Mouse (Mus musculus) megakaryocyte, adult 5-6 weeks (primary cell): ENCODE results near the gene Mical3. TPM values are rescaled to one million over a fixed set of nuclear protein-coding genes. Genes with fewer than 3 reads are reported as not detected.
A peak's percentile ranks its signal among the peaks of the same experiment; 100 is the strongest.

ENCODE experiments used
- ATAC-seq: 2 replicates; pipeline ENCODE4 v1.8.0; 2016; ENCODE audit warnings: mild to moderate bottlenecking, inconsistent platforms; ENCODE audit not compliant: poor library complexity, severe bottlenecking
- total RNA-seq, 2 experiments: library from RNA; stranded (forward) in 1 of 2; stranded (reverse) in 1 of 2; fragments of 153-499, 151-499 nt in 1 of 2; fragments of 221-1000, 200-1000 nt in 1 of 2; gene quantifications; 2 replicates each; pipeline versions ENCODE4 v1.2.3 to v1.2.4; 2015 to 2017

The Mical3 gene
- 4.3 and 7.7 TPM in 2 replicates for total RNA-seq (2015)
- 2.4 TPM in 2 replicates for total RNA-seq (2017)

DNA sequence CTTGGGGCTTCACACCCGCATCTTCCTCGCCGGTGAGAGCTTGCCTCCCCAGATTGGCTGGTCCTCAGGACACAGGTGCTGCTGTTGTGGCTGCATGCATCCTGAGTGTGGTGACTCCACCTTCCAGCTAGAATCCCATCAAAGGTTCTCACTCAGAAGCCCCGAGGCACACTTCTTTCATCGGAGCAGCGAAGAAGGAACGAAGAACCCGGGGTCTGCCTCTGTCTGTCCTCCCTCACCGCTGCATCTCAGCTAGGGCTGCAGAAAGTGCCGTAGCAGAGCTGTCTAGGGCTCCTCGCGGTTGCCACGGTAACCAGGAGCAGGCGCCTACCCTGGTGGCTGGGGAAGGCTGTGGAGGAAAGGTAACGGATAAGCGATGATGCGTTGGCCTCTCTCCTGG lies at the start of gene Mical3:
TSS of gene Mical3 (minus strand) at position 227 of the 400 bp plus-strand sequence.
- 0 out of 2 replicates have a peak, but pooled peaks have one; percentile 23 for ATAC-seq

DNA sequence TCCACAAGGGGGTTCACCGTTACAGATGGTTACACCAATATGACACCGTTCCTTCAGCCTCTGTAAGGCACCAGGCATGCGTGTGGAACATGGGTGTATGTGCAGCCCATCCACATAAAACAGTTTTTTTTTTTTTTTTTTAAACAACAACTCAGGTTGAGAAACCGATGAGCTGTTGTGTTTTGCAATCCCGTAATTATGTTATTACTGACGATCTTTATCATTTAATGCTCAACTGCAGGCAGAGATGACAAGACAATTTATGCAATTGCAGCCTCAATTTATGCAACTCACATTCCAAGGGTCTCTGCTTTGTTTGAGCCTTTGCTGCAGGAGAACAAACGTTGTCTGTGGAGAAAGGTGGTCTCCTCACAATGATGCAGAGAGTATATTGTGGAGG lies 49.0 kb upstream of the Mical3 start:
- ATAC-seq: no peak

DNA sequence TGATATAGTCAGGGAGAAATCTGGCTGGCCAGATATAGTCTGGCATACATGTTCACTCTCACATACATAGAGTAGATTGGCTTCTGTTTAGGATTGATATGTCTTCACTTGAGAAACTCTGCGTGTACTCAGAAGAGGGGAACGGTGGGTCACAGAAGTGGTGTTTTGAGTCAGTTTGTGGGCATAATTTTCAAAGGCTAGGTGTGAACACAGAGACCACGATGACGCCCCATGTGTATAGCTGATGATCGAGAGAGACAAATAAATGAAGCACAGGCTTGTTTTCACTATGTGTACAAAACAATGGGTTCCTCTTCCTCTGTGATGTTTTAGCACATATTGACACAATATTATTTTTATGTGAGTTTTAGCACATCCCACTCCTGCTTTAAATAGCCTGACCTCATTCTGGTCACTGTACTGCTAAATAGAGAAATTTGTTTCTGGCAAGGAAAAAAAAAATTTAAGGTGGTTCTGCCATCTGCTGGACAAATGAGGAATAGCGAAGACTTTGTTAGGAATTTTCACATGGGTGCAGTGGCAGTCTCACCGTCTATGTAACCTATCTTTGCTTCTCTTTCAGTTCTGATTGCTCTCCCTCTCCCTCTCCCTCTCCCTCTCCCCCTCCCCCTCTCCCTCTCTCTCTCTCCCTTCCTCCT lies 48.0 kb upstream of the Mical3 start:
- peak; percentile 48; the same call in 1 of the 2 replicates for ATAC-seq

DNA sequence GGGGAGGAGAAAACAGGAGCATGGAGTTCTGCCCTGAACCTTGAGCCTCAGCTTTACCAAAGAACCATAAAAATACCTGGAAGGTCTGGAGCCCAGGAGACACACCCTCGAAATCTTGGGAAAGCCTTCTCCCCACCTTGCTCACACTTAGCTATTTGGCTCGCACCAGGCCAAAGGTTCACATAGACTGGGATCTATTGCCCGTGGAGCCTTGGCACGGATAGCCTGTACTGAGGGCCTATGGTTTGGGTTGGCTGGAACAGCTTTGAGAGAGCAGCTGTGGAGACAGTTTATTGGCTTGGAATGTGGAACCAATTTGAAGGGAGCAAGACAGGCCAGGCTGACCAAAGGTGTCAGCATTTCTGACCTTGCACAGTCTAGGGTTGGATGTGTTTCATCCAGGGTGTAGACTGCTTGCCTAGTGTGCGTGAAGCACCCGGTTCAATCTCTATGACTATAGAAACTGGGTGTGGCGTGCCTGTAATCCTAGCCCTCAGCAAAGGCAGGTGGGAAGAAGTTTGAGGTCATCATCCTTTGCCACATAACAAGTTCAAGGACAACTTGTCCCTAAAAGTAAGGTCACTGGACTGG lies 46.4 kb upstream of the Mical3 start:
- no peak for ATAC-seq

DNA sequence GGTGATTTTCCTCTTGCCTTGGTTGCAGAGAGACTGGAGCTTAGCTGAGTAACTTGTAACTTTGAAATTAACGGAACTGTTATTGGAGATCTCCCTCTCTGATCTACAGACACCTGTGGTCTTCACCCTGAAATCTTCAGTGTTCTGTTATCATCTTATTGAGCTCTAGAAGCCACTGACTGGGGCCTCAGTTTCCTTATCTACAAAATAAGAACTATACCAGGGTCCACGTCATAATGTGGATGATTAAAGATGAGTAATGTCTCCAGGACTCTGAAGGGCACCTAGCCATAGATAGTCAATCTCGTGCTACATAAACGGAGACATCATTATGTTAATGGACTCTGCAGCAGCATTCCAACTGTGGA lies 45.9 kb upstream of the Mical3 start:
- ATAC-seq: no peak

DNA sequence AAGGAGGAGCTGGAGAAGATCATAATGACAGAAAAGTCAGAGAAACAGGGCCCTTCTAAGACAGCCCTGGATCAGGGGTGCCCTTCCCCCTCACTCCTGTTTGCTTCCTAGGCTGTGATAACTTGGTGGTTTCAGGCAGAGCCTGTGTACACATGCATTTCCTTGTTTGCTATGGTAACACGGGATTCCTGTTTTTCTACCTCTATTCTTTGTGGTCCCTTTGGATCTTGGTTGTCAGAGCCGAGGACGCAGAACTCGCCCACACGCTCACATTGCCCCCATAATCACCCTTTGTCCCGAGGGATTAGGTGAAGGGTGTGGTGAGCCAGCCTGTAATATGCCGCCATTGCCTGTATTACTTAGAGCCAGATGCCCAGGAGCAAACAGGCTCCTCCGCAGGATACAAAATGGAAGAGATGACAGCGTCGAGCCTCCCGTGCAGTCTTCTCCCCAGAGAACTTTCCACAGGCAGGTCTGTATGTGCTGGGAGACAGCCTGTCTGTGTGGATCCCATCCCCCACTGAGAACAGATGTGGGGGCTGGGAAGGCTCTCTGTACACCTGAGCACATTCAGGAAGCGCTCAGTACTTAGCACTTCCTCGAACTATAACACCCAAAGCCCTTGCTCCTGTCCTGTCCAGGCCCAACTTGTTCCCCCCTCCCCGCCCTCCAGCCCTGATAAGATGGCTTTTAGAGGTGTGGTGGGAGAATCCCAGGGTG lies 45.4 kb upstream of the Mical3 start:
- no peak for ATAC-seq

DNA sequence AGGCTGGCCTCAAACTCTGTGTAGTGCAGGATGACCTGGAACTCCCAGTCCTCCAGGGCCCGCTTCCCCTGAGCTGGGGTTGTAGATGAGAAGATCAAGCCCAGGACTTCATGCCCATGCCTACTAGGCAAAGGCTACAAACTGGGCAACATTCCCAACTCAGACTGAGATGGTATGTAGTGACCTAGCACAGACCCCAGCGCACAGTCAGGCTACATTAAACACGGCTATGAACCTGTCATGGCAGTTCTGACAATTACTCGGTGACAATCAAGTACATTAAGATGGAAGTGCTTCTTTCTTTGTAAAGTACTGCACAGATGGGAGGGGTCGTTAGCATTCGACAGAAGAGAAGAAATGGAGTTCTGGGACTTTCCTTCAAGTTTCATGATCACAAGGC lies 44.0 kb upstream of the Mical3 start:
- no peak for ATAC-seq

DNA sequence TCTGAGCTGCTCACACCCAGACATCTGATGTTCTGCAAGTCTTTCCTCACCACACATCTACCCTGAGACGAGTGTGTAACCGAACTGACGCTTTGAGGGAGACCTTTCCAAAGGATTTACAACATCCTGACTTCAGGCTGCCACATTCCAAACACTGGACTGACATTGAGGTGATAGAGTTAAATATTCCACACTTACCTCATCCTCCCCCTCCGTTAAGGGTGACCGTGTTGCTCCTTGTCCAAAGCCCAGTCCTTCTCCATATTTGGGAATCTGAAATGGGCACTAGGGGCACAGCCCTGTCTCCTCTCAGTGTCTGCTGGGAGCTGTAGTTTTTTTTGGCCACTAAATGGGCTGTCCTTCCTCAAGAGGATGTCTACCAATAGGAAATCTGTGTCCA lies 42.7 kb upstream of the Mical3 start:
- no peak for ATAC-seq

DNA sequence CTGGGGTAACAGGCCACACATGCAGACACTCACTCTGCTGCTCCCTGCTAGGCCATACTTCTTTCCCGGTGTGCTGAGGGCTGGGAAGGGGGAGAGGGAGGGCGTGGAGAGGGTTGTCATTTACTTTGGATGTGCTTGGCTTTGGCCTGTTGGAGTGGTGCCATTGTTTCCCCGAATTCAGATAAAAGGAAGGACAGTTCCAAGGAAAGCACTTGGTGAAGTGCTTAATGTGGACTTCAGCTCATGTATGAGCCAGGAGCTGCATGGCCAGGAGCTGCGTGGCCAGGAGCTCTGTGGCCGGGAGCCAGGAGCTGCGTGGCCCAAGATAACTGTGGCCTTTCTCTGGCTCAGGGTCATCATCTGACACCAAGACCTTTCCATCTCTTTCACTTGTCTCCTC lies 40.3 kb upstream of the Mical3 start:
- no peak for ATAC-seq

DNA sequence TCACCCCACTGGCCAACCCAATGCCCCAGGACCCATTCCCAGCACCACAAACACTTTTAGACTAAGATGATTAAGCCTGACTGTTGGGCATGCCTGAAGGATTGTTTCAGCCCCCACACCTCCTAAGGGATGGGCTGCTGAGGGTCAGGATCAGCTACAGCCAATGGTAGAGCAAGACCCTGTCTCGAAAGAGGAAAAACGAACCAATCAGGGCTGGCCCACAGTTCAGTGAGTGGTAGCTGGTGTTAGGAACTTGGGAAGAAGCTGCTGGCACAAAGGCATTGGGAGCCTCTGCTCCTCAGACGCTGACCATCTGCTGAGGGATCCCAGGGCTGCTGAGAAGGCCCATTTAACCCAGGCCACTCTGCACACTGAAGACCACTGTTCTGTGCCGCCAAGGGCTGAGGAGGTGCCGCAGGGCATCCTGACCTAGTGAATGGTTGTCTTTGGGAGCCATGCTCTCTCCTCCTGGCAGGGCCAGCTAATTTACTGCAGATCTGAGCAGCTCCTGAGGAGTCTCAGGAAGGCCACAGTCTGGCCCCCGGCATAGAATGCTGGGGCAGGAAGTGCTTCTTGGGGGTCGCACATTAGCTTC lies 36.7 kb upstream of the Mical3 start:
- no peak for ATAC-seq

DNA sequence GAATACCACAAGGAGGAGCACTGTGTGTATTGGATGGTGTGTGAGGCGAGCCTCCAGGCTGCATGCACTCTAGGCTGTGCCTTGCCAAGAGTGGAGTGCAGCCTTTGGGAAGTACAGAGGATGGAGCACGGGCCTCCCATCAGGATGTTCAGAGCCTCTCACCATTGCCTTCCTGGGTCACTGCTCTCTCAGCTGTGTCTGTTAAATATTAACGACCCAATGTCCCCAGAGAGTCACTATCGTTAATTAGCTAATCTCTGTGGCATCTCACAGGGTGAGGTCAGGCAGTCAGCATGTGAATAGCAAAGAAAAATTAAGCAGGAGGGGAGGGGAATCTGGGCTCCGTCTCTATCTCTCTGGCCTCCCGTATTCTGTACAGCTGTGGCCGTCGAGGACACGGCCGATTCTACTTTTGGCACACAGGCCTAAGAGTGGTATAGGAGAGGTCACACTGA lies 35.3 kb upstream of the Mical3 start:
- ATAC-seq: no peak

DNA sequence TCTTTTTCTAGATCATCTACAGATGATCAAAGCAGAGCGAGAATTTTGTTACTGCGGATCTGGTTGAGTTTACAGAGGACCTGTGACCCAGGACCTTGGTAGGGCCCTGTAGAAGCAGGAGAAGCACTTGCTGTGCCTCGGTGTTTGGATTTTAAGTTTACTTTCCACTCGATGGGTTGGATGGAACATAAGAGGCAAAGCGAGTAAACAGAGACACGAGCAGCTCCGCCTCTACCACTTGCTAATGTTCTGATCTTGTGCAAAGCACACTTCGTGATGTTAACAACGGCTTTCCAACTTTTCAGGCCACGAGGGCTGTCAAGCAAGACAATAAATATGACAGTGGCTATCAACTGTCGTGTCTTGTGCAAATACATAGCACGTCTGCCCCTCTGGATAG lies 31.8 kb upstream of the Mical3 start:
- ATAC-seq: no peak

DNA sequence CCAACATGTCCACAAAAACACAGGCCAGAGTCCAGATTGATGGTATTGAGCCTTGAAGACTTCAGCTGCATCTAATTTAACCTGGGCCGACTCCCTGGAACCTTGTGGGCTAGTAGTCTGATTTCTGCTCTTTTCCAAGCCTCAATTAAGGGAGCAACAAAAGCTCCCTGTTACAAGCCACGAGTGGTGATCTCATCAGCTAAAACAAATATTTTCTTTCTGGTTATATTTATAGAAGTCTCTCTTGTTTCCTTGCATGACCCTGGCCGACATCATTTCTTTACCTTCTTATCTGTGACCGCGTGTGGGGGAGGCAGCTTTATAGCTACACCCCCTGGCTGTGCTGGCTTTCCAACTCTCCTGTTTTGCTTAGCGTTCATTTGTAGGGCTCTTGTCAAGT lies 29.3 kb upstream of the Mical3 start:
- ATAC-seq: no peak

DNA sequence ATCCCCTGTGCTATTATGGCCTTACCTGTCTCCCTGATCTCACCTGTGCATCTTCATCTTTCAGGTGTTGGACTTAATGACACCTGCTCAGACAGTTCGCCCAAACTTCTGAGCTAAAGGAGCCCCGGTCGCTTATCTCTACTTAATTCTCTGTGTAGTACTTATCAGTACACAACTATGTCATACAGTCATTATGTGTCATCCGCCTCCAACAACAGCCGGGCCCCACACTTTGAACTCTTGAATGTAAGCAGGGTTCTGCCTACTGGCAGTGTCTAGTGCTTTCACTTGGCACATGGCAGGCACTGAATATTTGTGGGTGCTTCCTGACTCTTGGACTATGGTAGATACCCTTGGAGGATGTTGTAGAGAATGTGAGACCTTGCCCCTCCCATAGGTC lies 28.8 kb upstream of the Mical3 start:
- no peak for ATAC-seq

DNA sequence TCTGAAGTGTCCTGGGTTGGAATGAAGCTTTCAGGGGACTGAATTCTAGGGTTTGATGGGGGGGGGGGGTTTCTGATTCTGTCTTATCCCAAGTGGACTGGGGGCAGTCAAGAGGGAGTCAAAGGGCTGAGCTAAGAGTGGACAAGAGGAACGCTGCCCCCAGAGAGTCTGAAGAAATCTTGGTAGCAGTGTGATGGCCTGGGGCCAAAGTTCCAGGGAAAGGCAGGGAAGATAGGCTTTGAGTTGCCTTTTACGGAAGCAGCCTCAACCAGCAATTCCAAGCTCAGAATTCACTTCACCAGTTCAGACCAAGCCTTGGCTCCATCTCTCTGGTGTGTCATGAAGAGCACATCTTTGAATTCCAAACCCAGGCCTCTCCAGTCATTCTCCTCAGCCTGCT lies 25.2 kb upstream of the Mical3 start:
- no peak for ATAC-seq

DNA sequence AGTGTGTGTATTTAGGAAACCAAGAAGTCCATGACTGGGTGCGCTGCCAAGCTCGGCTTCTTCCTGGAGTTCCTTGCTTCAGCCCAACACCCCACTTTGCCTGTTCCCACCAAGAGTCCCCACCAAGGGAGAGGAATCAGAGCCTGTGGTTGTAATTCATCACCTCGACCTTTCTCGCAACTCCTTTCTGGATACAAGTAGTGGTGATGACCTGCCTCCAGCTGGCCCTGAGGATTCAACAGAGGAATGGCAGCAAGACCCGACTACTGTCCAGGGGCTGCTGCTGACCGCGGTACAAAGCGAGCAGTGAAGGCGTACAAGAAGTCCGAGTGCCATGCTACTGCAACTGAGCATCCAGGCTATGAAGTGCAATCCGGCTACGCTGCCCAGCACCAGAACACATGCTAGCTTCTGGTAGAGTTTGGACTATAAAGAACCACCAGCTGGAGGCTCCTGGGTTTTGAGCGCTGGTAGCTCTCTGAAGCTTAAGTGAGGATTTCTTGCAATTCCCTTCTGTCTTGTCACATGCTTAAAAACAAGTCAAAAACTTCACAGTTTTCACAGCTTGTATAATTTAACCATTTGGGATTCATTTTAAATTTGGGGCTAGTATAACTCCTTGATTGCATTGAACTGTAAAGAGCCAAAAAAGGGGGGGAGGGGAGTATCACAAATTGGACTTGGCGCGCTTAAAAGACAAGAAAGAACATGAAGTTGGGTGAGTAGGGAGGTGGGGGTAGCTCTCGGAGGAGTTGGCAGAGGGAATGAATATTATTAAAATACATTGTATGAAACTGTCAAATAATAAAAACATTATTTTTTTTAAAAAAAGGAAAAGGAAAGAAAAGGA lies 23.9 kb upstream of the Mical3 start:
- no peak for ATAC-seq

DNA sequence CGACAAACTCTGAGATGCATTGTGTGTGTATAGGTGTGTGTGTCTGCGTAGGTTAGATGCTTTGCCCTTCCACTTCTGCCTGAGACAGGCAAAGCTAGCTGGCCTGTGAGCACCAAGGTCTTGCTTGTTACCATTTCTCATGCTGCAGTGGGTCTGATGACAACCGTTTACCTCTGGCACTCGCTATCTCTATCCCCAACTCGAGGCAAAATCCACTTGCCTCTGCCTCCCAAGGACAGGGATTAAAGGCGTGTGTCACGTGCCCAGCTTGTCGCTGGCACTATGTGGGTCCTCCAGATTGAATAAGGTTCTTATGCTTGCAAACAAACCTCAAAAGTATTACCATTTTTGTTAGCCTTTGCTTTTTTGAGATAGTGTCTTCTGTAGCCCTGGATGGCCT lies 22.4 kb upstream of the Mical3 start:
- ATAC-seq: no peak

DNA sequence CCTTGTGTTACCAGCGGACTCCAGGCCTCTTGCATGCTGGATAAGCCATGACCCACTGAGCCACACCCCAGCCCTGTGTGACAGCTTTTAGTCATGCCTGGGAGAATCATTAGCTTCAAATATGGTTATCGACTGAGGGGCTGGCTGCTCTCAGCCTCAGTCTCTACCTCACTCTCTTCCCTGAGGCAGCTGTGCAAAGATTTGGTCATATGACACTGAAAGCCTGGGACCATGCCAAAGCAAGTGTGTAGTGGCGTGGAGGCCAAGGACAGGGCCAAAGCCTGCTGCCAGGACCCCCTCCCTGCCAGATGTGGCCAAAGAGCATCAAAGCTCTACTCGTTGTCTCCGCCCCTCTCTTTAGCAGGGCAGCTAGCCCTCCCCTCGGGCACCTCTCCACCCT lies 20.9 kb upstream of the Mical3 start:
- ATAC-seq: no peak

DNA sequence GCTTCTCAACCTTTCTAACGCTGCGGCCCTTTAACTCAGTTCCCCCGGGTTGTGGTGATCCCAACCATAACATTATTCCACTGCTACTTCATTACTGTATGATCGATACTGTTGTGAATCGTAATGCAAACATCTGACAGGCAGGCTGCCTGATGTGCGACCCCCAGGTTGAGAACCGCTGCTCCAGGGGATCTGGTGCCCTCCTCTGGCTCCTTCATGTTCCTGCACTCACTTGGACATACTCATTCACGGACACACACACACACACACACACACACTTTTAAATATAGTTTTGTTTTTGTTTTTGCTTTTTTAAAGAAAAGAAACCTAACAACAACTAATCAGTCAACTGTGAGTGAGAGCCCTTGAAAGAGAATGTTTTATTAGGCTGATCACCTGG lies 19.3 kb upstream of the Mical3 start:
- no peak for ATAC-seq

DNA sequence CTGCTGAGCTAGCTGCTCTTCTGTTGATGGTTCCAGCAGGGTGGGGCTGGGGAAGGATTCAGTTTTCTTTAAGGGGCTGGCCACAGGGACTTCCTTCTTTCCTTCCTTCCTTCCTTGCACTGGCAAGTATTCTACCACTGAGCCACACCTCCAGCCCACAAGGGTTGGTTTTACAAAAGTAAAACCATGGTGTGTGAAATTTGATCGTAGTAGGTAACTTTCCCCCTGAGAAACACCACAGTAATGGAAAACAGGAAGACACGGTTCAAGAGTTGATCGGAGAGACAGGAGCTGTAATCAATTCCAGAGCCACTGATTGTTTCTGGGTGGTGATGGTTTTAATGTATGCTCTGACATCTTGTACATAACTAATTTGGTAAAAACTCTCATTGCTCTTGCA lies 18.6 kb upstream of the Mical3 start:
- ATAC-seq: peak; percentile 38

DNA sequence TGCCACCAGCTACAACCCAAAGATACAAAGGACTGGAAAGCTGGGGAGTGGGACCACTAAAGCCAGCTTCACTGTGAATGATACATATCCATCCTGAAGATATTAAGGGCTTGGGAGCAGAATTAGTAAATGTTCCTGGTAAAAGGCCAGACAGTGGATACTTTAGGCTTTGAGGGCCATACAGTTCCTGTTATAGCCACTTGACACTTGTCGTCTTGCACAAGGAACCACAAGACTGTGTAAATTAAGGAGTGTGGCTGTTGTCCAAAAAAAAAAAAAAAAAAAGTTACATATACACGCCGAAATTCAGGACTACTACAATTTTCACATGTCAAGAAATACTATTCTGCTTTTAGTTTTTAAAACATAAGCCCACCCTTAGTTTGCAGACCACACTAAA lies 17.6 kb upstream of the Mical3 start:
- no peak for ATAC-seq
